Mouse (Mus musculus) right cerebral cortex, adult 18-20 months (tissue): Measurements from ENCODE around the gene Anxa2.

Experiments
- DNase-seq: peaks from one replicate; pipeline ENCODE4 v3.0.0; 2022; ENCODE audit warnings: mixed read lengths

Anxa2 gene

GRCm38 (mm10) chr9:69459876-69460275 lies 6.5 kb downstream of the Anxa2 start:
- no peak for DNase-seq

DNA sequence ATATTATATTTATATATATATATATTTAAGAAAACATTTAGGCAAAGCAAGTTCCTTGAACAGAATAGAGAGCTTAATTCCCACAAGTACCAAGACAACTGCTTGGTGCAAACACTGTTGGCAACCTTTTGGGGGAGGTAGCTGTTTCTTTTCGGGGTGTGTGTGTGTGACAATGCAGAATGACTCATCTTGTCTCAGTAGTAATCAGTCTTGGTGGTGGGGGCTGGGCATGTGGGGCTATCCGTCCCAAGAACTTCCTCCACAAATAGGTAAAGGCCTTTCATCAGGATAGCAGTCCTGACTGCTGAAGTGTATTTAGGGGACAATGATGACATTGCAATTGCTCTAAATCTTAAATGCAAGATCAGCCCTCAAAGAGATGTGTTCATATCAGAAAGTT lies 9.6 kb downstream of the Anxa2 start:
- DNase-seq: no peak

GRCm38 (mm10) chr9:69464109-69464756 lies 10.8 kb downstream of the Anxa2 start:
- no peak for DNase-seq

GRCm38 (mm10) chr9:69466098-69466497 lies 12.7 kb downstream of the Anxa2 start:
- DNase-seq: no peak

DNA sequence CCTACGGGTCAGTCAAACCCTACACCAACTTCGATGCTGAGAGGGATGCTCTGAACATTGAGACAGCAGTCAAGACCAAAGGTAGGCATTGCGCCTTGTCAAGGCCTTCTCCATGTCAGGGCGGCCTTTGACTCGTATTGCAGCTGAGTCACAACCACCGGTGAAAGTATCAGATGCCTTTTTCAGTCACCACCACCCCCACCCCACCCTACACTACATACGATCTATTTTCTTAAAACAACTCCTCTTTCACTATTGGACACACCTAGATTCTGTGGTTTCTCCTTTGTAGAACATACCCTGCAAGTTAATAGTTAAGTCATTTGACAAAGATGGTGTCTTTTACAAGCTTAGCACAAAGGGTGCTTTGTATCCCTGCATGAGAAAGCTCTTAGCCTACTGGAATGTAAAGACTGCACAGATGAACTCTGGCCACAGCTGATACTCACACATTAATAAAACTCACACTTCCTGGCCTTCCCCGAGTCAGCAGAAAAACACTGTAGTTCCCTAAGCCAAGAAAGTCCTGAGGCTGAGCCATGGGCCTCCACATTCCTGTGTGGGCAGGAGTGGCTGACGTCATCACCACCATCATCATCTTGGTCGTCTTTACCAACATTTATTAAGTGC lies 14.0 kb downstream of the Anxa2 start:
- no peak for DNase-seq

GRCm38 (mm10) chr9:69468991-69469390 lies 15.6 kb downstream of the Anxa2 start:
- DNase-seq: no peak

DNA sequence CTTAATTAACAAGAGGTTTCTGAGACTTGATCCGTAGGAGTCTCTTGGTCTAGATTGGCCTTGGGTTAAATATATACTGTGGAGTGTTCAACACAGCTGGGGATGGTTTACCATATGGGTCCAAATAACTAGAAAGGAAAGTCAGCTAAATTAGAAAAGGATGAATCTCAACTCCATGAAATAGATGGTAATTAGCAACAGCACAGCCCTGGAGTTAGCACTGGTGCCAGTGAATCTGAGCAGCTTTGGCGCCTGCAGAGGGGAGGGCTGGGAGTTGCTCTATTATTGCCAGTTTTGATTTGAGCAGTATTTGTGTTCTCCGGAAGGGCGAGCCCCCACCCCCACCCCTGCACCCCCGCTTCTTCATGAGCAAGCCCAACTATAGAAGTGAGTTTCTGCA lies 16.9 kb downstream of the Anxa2 start:
- DNase-seq: no peak

- no peak for DNase-seq
These were observed 17.5 kb downstream of the Anxa2 start for GRCm38 (mm10) chr9:69470921-69471320.

DNA sequence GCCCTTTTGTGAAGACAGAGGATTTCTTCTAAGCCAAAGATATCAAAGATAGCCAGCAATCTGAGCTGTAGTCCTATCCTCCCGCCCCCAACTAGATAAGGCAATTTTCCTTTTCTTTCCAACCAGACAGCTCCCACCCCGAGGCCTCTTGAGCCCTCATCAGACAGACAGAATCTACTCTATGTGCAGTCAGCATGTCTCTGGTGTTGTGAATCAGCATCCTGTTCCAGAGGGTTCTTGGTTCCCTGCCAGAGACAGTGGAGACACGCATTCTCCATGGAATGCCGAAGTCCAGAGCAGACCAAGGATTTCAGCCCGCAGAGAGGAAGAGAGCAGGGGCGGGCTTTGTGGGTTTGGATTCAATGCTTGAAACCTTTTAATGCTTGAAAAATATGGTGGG lies 19.3 kb downstream of the Anxa2 start:
- DNase-seq: no peak

DNA sequence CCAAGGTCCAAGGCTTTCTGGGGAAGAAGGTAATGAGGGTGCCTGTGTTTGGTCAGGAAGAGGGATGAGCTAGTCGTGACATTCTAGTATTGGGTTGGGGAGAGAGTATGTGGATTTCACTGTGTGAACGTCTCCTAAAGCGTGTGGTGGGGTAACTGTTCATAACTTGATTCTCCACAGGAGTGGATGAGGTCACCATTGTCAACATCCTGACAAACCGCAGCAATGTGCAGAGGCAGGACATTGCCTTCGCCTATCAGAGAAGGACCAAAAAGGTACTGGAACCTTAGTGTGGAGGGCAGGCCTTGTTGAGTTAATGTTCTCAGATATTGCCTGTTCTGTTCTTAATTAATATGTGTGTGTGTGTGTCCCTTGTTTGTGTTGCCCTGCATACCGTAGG lies 22.5 kb downstream of the Anxa2 start:
- DNase-seq: no peak

DNA sequence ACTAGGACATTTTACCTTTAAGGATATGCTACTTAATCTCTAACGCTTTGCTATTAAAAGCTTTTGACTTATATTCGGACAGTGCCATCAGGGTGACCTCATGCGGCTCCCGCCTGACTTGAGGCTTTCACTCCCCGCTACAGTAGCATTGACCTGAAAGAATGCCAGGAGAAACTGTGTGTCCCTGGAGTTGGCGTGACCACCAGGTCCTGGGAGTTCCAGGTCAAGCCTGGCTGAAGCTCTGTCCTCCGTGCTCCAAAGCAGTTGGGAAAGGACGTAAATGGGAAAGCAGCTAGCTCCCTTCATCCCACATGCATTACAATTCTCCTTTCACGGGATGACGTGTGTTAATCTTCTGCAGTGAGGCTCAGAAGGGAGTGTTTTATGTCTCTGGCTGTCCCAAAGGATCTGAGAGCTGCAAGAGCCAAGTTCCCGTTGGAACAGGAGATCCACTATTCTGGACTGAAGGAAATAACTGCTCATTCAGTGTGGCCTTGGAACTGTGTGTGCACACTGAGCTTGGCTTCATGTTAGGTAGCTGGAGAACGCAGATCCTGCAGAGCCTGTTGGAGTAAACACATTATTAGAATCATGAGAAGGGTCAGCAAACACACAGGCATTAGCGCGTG lies 23.9 kb downstream of the Anxa2 start:
- no peak for DNase-seq

DNA sequence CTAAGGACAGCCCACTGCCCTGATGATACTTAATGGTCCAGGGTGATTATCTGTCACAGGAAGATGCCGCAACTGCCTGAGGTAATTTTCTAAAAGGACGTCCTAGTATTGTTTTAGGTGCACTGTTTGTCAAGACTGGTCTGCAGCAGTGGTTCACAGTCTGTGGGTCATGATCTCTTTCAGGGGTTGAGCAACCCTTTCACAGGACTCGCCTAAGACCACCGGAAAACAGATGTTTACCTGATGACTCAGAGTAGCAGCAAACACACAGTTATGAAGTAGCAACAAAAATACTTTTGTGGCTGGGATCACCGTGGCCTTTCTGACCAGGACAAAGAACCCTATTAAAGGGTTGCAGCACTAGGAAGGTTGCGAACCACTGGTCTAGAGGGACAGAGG lies 24.4 kb downstream of the Anxa2 start:
- no peak for DNase-seq

DNA sequence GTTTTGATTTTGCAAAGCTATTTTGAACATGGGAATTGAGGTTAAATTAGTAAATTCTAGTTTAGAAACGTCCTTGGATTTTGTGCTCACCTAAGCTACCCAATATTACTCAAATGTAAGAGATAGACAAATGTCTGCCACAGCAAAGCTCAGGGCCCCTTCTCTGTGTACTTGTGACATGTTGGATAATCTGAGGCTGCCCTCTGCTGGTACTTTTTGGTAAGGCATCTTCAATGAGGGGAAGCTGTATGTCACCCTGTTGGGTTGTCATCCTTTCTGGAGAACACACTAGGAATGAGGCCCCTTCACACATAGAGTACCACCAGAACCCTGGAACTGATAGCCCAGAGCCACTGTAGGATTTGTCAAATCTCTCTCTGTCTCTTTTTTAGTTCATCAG lies 26.9 kb downstream of the Anxa2 start:
- peak; percentile 77 for DNase-seq

- no peak for DNase-seq
These were observed 30.4 kb downstream of the Anxa2 start for GRCm38 (mm10) chr9:69483811-69484210.

DNA sequence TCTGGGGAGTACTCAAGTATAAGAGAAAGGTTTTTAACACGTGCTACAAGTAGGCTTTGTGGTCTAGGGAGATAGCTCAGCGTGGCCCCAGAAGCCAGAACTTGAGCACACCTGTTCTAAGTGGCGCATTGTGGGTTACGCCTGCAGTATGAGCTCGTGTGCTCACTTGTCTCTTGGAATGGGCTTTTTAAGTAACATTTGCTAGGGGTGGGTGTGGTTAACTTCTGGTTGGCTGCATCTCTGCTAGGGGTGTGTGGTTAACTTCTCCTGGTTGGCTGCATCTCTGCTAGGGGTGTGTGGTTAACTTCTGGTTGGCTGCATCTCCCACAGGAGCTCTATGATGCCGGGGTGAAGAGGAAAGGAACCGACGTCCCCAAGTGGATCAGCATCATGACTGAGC lies 32.7 kb downstream of the Anxa2 start:
- no peak for DNase-seq

GRCm38 (mm10) chr9:69488510-69488909 lies 35.1 kb downstream of the Anxa2 start:
- DNase-seq: no peak

- no peak for DNase-seq
These were observed 35.6 kb downstream of the Anxa2 start for GRCm38 (mm10) chr9:69488972-69489371.

DNA sequence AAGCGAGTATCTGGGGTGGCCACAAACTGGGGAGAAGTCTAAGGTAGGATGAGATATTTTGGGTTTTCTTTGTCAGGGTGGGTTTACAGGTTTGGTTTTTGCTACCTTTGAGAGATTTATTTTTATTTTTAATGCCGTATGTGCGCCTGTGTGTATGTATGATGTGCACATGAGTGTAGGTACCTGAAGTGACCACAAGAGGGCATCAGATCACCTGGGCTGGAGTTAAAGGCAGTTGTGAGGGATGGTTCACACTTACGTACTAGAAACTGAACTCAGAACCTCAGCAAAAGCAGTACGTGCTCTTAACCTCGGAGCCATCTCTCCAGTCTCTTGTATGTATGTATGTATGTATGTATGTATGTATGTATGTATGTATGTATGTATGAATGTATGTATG lies 39.4 kb downstream of the Anxa2 start:
- DNase-seq: no peak

GRCm38 (mm10) chr9:69502504-69502903 lies 49.1 kb downstream of the Anxa2 start:
- peak; percentile 59 for DNase-seq

GRCm38 (mm10) chr9:69505611-69506010 lies 52.2 kb downstream of the Anxa2 start:
- DNase-seq: no peak

GRCm38 (mm10) chr9:69507206-69507605 lies 53.8 kb downstream of the Anxa2 start:
- no peak for DNase-seq

GRCm38 (mm10) chr9:69508016-69508415 lies 54.6 kb downstream of the Anxa2 start:
- DNase-seq: no peak

DNA sequence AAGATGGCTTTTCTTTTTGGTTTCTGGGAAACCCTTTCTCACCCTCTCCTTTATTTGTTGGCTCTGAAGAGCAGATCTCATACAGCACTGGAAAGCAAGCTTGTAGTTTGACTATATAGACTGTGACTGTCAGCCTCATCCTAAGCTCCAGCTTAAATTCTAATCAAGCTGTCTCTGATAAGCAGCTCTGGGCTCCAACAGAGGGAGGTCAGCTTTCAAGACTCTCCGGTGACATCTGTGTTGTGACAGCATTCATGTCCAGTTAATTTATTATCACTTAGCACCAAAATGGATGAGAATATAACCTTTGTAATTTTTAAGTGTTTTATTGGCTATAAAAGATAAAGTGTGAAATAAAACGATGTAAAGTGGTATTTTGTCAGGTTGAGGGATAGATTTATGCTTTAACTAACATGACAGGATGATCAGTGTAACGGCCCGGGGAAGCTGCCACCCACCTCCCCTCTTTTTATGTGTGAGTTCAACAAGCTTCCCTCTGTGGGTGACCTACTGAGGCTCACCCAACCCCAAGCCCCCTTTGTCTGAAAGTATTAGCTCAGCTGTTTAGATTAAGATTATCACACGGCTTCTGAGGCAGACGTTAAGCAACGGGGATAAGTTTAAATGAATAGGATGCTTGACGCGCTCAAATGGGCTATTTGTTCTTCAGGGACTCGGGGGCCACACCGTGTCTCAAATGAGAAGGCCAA lies 58.6 kb downstream of the Anxa2 start:
- no peak for DNase-seq

GRCm38 (mm10) chr9:69512726-69513125 lies 59.3 kb downstream of the Anxa2 start:
- no peak for DNase-seq
